Mouse (Mus musculus) right cerebral cortex, postnatal 4 days (tissue): ENCODE data around the gene 4933400A11Rik.

Source experiments
- DNase-seq: peaks from one replicate; pipeline ENCODE4 v3.0.0-alpha.2; 2022

The 4933400A11Rik gene

GRCm38 (mm10) chrX:169779535-169779934 is at the start of gene 4933400A11Rik:
Gene 4933400A11Rik, minus strand, starts transcription at chrX:169779635.
- no peak for DNase-seq

DNA sequence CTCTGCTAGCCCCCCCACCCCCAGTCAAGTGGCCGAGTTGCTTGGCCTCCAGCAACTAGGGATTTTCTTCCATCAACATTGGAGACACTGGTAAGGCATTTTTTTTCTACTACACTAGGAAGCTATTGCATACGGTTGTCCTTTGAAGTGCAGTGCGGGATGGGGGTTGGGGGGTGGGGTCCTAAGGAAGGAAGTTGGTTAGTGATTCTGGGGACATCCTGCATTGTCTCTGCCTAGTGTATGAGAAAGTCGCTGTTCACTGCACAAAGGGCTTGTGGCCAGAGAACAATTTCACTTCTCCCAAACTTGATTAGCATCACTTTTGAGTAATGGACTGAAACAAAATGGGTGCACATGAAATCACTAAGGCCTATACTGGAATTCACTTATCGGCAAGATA is 48.7 kb upstream of the 4933400A11Rik start:
- no peak for DNase-seq

DNA sequence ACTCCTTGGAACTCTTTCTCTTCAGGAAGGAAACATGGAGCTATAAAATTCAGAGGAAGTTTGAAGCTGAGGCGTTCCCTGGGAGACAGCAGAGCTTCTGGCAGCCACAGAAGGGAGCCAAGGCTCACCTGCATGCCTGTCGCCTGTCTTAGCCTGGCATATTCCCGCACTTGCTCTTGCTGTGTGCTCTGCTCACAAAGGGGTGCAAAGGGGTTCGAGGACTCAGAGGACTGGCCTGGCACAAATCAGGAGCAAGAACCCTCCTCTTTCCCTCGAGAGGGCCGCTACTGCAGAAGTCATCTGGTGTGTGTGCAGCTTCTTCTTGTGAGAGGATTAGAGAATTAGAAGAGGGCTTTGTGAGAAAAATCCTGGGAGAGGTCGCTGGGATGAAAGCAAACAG is 48.3 kb upstream of the 4933400A11Rik start:
- DNase-seq, result no peak

DNA sequence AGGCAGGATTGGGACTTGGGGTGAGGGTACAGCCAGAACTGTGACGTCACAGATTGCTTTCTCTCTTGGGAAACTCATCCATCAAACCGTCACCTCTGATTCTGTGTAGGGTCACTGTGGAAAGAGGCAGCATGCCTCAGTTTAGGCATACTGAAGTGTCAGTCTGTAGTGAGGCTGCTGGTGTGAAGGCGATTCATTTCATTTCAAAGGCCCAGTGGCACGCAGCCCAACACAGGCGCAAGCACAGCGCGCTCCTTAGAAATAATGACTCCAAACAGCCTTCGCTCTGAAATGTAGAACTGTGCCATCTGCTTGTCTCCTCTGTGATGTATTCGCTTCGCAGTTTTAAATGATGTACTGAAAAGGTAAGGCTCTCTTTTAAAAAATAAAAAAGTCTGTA is 47.5 kb upstream of the 4933400A11Rik start:
- peak; percentile 53 for DNase-seq

DNA sequence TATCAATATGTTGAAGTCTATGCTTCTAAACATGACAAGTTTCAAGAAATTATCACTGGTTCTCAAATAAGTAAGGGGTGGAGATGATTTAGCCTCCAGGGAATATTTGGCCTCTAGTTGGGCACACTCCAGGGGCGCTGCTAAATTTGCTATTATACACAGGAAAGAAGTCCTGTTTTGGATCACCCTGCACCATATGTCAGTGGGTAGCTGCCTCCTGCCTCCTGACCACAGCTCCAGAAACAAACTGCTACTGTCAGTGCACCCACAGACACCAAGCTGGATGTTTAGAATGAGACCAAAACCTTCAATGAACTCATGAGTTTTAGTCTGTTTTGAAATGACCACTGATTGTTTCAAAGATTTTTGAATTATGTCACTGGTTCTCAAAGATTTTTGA is 34.2 kb upstream of the 4933400A11Rik start:
- no peak for DNase-seq

- DNase-seq, result no peak
Observed at GRCm38 (mm10) chrX:169811783-169812182, 32.3 kb upstream of the 4933400A11Rik start.

- no peak for DNase-seq
Observed at GRCm38 (mm10) chrX:169811318-169811717, 31.9 kb upstream of the 4933400A11Rik start.

- DNase-seq, result no peak
Observed at GRCm38 (mm10) chrX:169807744-169808143, 28.3 kb upstream of the 4933400A11Rik start.

GRCm38 (mm10) chrX:169805791-169806190 is 26.4 kb upstream of the 4933400A11Rik start:
- no peak for DNase-seq

- DNase-seq, result no peak
Observed at GRCm38 (mm10) chrX:169800238-169800637, 20.8 kb upstream of the 4933400A11Rik start.

DNA sequence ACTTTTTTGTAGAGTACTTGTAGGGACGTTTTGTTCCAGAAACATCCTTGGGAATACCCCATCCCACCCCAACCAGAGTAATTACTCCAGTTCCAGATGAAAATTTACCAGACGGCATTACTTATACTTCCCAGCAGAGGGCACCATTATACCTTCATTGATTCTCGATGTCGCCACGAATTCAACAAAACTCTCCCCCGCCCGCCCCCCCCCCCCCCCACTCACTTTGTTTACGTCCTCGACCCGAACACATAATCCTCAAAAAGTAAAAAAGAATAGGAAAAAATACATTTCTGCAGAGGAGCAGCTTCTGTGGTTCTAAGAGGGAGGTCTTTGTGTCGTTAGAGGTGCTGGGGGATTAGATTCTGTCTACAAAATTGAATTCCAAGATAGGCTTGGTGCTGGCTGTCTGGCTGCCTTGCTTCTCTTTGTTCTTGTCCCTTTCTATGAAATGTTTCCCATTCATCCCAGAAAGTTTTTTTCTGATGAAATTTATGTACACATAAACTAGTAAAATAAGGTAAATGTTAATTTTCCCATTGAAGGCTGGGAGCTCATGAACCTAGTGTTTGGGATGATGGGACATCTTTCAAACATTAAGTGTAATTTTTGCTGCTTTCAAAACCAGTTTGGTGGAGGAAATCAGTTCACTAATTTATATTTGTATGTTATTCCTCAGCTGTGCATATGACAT is 19.7 kb upstream of the 4933400A11Rik start:
- DNase-seq, result peak; percentile 7

DNA sequence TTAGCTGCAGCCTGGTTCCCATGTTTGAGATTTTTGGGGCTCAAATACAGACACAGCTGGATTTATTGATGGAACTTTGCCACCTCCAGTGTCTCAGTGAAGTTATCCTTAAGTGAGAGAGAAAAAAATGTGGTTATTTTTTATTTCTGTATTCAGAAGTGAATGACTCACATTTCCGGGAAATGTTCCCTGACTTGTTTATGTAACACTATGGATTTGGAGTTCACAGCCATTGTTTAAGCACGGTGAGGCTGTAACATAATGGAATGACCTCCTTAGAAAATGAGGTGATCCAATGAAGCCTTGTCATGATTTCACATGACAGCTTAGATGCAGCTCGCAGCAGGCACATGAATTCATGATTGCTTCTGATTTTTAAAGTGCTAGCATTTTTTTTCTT is 17.7 kb upstream of the 4933400A11Rik start:
- DNase-seq, result no peak

DNA sequence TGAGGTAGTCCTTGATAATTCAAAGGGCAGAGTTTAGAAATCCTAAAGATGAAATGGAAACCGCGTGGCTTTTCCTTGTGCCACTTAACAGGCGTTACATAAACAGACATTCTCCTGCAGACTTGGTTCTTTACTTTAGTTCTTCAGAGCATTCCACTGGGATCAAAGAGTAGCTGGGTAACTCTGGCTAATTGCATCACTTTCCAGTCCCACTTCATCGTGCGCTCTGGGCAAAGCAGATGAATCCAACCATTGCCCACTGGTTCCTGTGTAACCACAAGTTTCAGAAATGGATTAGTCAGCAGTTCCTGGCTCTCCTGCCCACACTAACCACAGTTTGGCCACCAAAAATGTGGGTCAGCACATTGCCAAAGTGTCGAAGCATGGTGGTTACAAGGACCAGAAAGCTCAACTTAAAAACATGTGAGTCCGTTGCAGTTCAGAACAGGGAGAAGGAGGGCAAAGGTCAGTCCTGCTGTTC is 15.4 kb upstream of the 4933400A11Rik start:
- DNase-seq, result no peak

DNA sequence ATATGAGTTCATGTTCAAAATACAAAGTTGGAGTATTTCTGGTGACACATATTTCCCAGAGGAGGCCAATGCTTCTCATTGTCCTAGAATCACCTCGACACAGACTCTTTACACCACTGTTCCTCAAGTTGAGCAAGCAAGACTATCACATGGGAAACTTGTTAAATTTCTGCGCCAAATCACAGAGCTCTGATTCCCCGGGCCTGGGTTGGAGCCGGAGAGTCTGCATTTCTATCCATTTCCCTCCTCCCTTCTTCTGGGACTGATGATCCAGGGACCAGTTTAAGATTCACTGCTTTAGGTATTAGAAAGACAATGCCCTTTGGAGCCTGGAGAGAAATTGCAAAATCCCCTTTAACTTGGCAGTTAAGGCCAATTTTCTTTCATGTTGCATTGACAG is 15.0 kb upstream of the 4933400A11Rik start:
- no peak for DNase-seq

- no peak for DNase-seq
Observed at GRCm38 (mm10) chrX:169792879-169793278, 13.4 kb upstream of the 4933400A11Rik start.

DNA sequence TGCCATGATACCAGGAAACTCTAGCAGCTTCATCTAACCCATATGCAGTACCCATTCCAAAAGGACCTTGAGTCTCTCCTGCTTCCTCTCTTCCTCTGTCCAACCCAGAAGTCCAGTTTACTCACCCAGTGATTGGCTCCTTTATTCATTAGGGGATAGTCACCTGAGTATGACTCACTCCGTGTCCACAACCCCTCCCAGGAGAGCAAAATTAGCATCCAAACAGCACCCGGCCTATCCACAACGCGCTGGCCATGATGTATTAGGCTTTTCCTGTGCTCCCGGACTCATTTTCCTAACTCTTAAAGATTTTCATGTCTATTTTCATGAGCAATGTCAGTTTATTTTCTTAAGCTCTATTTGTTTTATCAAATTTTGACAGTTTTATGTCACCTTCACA is 10.3 kb upstream of the 4933400A11Rik start:
- DNase-seq, result no peak

GRCm38 (mm10) chrX:169758001-169758400 is 21.4 kb downstream of the 4933400A11Rik start:
- DNase-seq, result no peak

DNA sequence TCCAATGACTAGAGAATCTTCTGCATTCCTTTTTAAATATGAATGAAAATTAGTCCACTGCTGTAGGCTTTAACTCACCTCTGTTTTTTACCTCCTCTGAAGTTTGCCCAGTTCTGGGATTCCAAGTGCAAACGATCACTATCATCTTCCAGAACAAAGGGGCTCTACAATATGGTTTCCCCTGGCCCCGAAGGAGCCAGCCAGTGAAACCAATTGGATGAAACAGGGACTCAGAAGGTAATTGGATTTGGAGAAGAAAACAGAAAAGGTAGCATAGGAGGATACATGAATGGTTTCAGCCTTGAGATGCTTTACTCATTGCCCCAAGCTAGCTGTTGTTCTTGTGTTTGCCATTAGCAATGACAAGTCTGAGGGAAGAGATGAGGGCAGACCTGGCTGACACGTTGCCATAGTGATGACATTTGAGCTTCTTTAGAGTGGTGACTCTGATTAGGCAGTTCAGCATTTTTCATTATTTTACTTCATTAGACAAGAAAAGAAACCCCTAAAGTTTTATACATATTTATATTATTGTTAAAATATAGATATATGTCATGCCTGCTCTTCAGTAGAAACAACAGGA is 44.0 kb downstream of the 4933400A11Rik start:
- DNase-seq, result no peak
